Mouse (Mus musculus): ENCODE results near the gene Tax1bp1.

Tax1bp1 gene

DNA sequence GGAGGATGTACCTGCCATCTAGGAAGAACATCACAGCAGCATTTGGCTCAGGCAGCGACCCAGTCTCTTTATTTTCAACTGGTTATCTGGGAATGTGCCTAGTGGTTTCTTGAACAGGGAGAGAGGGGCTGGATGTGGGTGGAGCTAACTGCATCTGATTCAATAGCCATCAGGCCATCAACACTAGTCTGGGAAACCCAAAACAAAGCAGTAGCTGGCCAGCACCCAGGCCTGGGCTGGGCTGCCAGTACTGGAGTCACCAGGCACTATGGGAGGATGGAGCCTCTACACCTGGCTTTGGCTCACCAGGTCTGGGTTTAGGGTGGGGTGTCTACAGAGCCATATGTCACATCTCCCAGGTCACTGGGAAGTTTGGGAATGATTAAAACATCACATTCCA lies 83.2 kb downstream of the Tax1bp1 start:
- no peak for DNase-seq (ENCODE audit: low spot score)

GRCm38 (mm10) chr6:52797252-52797800 lies 83.8 kb downstream of the Tax1bp1 start:
- DNase-seq (ENCODE audit: low spot score): no peak

GRCm38 (mm10) chr6:52802181-52802580 lies 88.7 kb downstream of the Tax1bp1 start:
- DNase-seq (ENCODE audit: low spot score): no peak

DNA sequence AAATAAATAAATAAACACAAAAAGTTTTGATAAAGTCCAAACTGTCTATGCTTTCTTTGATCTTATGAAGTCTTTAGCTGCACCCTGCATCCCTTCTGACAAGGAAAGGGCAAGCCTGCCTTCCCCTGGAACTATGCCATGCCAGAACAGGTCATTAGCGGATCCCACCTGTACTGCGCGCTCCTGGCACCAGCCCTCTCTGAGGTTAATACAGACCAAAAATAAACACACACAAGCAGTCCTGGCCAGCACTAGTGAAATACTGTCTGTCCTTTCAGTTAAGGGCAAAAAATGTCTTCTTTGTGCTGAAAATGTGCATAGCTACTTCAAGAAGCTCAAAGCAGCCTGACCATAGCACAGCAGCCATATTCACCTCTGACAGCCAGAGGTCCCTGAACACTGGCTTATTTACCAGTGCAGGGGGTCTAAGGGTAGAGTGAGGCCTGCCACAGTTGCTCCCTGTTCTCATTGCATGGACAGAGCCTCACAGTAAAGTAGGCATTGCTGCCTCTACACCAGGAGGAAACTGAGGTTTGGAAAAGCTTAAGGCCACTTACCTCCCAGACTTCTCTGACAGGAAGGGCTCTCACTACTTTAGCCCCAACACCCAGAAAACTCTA lies 91.8 kb downstream of the Tax1bp1 start:
- no peak for DNase-seq (ENCODE audit: low spot score)

Data from ovary, postnatal 10 days (tissue).